Mouse (Mus musculus) CH12F3 (cell line): ENCODE measurements around the gene Sdhb.

ENCODE experiments used
- in situ Hi-C: fragments of 300-500 bp; cut with MboI; formaldehyde crosslinking; loops from 2 replicates; pipeline ENCODE4 v1.14.3; 2020; ENCODE audit warnings: low sequenced_read_pairs

Sdhb gene

DNA sequence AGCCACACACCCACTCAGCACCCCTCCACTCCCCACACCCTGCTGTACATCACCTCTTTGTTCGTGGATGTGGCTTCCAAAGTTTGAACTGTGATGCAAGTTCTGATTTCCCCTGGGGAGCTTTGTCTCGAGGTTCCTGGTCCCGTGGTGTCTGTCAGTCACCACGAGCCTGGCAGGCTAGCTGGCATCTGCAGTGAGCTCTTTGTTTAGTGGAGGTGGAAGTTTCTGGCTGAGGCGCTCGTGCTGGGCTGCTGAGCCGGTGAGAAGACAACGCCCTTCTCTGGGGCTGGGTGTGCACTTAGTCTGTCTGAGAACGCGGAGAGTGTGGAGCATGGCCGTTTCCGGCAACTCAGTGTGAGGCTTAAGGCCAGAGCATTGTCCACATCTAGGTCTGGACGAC is 10.7 kb downstream of the Sdhb start:
- in situ Hi-C loops, result no loop called here

DNA sequence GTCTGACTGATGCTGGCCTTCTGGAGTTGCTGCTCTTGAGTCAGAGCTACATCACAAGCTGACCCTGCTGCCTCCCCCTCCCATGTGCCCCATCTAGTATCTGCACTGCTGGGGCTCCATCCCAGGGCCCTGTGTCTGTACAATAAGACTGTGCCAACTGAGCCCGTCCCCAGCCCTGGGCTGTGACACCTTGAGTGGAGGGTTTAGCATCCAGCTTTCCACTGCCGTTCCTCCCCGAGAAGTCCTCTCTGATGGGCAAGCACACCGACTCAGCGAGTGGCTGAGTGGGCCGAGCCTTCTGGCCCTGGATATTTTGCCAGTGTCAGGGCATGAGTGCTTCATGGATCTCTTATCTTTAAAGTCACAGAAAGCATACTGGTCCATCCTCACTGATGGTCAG is 13.4 kb downstream of the Sdhb start:
- in situ Hi-C loops, result no loop called here

DNA sequence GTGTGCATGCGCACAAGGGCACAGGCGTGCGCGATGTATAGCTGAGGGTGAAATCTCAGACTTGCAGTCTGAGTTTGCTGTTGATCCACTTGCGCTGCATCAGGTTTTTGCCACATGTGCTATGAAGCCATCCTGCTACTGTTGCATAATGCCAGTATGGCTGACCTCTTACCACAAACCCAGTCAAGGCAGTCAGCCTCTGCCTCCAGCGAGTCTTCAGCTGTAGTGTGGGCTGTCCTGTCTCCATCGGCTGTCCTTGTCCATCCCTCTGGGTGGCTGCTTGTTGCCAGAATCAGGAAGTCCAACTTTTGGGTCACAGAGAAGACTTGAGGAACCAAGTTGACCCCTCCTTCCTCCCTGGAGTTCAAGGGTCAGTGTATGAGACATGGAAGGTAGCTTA is 14.4 kb downstream of the Sdhb start:
- in situ Hi-C loops, result no loop called here

DNA sequence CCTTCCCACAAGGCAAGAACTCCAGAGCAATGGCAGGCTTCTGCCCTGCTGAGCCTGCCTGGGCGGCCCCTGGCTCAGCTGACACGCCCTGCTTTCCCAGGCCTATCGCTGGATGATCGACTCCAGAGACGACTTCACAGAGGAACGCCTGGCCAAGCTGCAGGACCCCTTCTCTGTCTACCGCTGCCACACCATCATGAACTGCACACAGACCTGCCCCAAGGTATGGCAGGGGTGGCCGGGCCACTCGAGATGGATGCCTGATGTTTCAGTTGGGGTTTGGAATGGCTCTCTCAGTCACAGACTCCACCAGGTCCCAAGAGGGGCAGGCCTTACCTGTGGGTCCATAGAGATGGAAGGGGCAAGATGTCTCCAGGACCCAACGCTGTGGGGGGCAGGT is 16.3 kb downstream of the Sdhb start:
- in situ Hi-C loops, result no loop called here

DNA sequence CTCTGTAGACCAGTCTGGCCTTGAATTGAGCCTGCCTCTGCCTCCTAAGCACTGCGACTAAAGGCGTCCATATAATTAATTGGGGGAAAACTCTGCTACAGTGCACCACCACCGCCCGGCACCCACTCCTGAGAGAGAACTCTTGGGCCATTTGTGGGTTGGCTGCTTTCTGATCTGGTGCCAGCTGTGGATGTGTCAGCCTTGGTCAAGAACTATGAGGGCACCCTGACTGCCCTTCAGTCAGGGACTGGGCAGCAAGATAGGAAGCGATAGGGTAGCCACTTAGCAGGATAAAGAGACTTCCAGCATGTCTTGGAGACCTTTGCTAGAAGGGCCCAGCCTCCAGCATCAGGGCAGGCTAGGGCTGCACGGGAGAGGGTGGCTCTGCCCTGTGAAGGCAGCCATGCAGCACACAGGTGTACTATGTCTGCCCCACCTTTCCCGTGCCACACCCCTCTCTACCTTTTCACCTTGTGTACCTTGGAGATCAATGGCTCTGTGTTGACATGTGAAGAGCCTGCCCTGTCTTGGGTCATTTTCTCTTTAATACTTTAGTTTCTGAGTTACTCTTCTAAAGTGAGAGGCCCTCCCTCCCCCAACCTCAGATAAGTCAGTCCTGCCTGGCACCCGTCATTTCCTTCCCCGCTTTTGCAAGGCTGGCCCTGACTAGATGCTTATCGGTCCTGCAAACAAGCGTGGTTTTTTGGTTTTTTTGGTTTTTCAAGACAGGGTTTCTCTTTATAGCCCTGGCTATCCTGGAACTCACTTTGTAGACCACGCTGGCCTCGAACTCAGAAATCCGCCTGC is 17.1 kb downstream of the Sdhb start:
- in situ Hi-C loops, result no loop called here

DNA sequence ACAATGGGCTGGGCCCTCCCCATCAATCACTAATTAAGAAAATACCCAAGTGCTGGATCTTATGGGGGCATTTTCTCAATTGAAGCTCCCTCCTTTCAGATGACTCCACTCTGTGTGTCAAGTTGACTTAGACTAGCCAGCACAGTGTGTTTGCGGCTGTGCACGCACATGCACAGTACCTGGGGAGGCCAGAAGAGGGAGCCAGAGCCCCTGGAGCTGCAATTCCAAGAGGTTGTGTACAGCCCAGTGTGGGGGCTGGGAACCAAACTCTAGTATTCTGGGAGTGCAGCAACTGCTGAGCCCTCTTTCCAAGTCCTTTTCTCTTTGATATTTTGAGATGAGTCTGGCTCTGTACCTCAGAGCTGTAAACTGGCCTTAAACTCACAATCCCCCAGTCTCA is 20.6 kb downstream of the Sdhb start:
- in situ Hi-C loops, result no loop called here

DNA sequence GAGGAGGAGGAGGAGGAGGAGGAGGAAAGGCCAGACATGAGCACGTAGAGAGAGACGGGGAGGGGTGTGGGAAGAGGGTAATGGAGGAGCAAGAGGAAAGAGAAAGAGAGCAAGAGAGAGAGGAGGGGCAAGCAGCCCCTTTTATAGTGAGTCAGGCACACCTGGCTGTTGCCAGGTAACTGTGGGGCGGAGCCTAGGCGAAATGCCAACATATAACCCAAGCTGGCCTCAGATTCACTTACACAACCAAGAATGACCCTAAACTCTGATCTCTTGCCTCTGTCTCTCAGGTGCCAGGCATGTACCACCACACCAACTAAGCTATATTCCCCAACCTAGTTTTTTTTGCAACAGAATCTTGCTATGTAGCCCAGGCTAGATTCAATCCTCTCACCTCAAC is 21.8 kb downstream of the Sdhb start:
- in situ Hi-C loops, result no loop called here

DNA sequence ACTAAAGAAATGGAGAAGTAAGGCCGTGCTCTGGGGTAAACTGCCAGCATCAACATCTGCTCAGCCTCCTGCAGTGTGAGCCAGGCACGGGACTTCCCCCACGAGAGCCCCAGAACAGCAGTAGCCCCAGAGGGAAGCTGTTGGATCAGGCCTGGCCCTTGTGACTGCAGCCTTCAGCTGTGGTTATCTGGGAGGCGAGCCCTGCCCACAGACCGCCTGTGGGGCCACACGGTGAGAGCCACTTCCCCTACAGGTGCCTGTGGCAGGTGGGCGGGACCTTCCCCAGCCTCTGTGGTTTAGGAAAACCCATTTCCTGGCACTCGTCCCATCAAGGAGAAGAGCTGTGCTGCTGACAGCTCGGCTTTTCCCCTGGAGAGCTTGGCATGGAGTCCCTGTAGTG is 22.4 kb downstream of the Sdhb start:
- in situ Hi-C loops, result no loop called here

DNA sequence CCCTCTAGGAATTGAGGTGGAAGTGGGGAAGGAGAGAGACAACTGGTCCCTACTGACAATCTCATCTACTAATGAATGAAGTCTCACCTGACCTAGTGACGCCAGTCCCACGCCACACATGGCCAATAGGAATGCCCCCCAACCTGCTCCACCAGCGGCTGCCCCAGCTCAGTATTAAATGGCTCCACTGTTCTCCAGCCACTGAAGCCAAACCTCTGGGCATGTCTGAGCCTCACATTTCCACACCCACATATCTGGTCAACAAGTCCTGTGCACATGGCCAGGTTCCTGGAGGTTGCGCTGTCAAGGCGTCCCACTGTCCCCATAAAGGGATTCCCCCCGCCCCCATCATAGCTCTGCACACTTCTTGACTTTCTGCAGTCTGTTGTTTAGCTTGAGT is 23.5 kb downstream of the Sdhb start:
- in situ Hi-C loops, result no loop called here

DNA sequence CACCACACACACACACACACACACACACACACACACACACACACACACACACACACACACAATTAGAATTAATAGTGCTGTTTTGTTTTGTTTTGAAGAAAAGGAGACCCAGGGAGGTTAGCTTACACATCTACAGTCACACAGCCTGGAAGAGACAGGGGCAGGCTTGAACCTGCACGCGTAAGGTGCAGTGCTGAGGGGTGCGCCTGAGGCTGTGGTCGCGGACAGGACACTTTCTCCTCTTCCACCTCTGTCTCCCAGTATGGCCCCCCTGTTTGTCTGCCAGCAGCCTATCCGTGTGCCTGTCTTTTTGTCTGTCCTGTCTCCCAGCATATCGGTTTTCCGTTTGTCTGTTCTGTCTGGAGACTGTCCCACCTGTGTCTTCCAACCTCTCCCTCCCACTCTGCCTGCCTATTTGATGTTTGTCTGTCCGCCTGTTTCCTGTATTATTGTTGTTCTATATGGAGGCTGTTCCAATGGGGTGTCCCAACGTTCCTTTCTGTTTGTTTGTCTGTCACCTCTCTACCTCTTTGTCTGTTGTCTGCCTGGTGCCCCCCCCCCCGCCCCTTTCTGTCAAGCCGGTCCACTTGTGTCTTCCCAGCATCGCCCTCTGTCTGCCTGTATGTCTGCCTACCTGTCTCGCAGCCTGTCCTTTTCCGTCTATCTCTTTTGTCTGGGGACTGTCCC is 25.2 kb downstream of the Sdhb start:
- in situ Hi-C loops, result no loop called here

DNA sequence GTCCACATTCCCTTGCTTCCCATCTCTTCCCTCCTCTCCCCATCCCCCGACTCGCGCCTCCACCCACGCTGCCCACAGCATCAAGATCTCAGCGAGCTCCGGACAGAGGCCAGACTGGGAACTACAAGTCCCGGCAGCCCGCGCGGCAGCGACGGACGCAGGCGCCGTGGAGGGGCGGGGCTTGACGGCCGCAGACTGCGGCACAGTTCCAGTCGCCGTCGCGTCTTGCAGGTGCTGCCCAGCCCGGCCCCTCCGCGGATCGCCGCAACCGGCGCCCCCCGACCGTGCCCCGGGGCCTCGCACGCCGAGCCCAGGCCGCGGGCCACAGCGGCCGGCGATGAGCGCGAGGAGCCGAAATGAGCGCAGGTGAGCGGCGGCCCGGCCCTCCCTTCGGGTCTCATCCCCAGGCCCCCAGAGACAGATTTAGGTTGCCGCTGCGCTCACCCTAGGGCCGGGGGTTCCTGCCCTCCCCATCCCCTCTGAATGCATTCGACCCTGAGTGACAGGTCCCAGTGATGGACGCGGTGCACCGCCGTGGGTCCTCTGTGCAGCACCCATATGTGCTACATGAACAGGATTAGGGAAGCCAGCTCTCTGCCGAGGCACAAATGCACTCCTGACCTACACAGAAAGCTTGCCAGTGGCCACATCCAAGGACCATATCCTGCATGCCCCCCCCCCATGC is 25.9 kb downstream of the Sdhb start, which contains the start of gene Atp13a2:
TSS of gene Atp13a2 (plus strand) at position 163 of the 685 bp plus-strand sequence.
- in situ Hi-C loops, result no loop called here

DNA sequence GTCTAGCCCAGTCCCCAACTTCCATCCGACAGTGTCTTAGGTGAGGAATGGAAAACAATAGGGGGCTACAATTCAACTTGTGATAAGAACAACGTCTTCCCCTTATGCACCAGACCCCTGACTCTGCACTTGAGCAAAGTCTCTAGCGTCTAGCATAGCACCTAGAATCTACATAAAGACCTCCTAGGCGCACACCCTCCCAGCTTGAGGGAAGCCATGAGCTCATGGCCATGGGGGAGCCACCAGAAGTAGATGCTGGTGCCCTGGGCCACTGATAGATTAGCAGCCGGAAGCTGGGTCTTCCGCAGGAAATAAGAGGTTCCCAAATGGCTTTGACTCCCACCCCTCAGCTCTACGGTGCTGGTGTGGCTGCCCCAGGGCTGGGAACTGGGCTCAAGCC is 26.5 kb downstream of the Sdhb start:
- in situ Hi-C loops, result no loop called here

DNA sequence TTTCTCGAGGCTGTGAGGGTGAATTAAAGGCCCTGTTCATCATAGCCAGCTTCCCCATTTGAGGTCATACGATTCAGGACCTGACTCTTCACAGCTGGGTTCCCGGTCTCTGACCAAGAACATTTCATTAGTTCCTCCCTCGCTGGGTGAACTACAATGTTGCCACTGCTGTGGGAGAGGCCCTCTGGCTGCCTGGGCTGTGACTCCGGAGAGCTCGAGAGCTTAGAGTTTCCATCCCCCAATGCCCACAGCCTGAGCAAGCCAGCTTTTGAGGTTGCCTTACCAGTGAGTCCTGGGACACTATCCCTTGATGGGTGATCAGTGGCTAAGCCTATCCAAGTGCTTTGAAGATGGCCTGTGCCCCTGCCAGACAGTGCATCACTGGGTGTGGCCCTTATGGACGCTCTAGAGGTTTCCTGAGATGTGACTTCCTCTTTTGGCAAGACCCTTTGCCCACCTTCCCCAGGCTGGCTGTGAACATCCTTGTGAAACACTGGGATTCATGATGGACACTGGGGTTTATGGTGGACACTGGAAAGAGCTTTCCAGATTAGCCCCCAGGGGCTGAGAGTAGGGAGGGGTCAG is 27.8 kb downstream of the Sdhb start:
- in situ Hi-C loops, result no loop called here

DNA sequence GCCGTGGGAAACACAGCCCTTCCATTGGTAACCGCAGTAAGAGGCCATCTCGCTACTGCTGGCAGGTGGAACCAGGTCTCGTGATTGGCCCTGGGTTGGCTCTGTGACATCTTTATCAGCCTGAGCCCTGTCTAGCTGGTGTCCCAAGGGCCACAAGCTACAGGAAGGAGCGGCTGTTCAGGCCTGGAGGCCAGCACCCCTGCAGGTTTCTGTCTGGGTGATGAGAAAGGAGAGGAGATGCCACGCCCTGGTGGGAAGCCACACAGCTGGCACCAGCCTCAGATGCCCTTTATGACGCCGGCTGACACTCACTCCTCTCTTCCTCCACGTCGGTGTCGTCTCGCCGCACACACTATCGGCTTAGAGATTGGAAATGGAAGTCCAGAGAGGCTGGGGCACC is 28.4 kb downstream of the Sdhb start:
- in situ Hi-C loops, result no loop called here

DNA sequence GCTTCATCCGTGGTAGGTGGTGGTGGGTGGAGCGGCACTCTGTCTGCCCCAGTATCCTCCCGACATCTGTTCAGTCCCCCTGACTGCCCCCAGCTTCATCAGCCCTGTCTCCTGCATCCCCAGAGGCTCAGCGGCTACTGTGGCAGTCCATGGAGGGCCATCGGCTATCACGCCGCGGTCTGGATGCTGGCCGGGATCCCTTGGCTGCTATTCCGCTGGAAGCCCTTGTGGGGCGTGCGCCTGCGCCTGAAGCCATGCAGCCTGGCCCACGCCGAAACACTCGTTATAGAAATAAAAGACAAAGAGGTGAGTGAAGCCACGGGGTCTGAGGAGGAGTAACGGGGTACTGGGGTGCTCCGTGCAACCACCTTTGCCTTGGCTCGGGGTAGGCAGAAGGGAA is 31.2 kb downstream of the Sdhb start:
- in situ Hi-C loops, result no loop called here

DNA sequence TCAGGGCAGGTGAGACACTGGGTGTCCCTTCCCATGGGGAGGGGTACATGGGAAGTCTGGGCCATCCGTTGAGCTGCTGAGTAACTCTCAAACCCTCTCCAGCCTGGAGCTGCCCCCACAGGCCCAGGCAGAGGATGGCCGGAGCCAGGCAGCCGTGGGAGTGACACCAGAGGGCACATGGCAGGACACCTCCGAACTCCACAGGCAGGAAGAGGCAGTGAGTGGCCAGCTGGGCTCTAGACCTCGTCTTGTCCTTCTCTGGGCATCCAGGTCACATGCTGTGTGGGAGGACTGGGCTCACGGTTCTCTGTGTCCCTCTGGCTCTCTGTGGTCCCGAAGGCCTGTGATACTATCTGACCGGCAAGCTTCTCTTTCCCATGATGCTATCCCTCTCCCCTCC is 32.8 kb downstream of the Sdhb start:
- in situ Hi-C loops, result no loop called here

DNA sequence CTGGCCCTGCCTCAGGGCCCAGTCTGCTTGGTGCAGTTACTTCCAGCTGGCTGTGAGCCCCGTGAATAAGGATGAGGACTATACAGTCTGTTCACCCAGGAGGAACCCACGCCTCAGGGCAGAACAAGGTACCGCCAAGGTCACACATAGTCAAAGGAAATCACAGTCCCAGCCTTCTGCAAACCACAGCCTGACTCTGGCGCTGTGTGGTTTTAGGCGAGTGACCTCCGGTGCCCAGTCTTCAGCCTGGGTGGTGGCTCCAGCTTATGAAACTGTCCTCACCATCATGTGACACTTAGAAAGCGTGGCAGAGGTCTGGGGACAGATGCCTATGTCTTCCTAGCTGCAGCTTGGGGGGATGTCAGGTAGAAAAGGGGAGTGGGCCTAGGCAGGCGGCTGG is 34.8 kb downstream of the Sdhb start:
- in situ Hi-C loops, result no loop called here

DNA sequence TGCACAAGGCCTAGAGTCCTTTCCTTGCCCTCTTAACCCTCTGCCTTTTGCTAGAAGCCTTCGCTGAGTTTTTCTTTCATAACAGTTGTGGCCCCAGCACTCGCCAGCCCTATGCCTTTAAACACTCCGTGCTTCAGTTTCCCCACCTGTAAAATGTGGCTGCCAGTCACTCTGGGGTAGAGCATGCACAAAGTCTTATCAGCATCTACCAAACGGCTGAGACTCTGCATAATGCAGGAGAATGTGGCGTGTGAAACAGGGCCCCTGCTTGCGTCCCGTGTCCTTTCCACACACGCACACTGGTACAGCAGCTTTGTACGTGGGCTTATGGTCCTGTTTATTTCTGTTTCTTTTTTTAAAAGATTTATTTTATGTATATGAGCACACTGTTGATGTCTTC is 35.8 kb downstream of the Sdhb start:
- in situ Hi-C loops, result no loop called here

DNA sequence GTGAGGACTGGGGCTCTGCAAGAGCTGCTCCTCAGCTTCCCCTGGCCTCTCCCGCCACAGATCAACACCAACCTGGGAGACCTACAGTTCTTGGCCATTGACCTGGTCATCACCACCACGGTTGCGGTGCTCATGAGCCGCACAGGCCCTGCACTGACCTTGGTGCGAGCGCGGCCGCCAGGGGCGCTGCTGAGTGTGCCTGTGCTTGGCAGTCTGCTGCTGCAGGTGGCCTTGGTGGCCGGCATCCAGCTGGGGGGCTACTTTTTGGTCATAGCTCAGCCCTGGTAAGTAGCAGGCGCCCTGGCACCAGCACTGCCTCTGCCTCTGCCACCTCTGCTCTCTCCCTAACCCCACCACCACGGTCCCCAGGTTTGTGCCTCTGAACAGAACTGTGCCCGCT is 45.0 kb downstream of the Sdhb start:
- in situ Hi-C loops, result no loop called here

DNA sequence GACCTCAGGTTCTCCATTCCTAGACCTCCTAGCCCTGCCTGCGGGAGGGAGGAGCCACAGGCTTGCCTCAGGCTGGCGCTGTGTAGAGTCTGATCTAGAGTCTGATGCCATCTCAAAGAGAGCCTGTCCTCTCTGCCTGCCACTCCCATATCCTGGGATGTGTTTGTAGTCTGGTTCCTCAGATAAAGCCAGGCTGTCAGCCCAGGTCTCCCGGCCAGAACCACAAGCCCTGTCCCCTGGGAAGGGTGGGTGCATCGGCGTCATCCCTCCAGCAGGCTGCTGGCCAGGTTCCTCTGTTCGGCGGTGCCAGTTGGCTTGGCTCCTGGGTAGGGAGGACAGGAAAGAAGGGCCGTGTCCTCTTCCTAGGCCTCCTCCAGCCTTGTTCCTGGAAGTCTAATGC is 47.0 kb downstream of the Sdhb start:
- in situ Hi-C loops, result no loop called here

DNA sequence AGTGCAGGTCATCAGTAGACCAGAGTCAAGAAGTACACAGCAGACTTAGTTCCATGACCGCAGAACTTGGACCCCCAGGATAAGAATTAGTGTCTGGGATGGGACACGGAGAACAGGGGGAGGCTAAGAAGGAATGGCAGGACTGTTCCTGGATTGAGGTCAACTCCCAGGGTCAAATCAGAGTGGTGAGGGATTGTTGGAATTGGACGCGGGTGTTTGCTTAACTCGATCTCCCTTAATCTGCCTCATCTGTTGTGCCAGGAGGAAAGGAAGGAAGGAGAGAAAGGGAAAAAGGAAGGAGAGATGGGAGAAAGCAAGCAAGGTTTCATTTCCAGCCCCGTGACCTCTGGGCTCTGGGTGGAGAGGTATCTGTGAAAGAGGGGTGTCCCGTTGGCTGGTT is 49.1 kb downstream of the Sdhb start, which contains the start of gene Mfap2:
TSS of gene Mfap2 (plus strand) at position 301 of the 400 bp plus-strand sequence.
- in situ Hi-C loops, result no loop called here

DNA sequence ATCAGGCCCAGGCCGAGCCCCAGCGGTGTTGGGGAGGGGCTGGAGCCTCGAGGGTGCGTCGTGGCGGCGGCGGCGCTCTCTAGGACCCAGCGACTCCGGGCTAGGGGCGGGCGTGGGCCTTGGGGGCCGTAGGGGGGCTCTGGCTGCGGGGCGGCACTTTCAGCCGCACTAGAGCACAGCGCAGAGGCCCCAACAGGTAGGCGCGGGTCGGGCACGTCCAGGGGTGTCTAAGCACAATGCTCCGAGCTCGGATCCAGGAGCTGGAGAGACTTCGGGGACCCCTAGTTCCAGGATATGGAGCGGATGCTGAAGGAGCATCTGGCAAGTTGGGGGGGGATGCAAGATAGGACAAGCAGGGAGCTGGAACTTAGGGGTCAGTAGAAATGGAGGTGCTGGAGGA is 49.5 kb downstream of the Sdhb start:
- in situ Hi-C loops, result no loop called here
